Mouse (Mus musculus): ENCODE data around the gene Uck1.

Uck1 gene

DNA sequence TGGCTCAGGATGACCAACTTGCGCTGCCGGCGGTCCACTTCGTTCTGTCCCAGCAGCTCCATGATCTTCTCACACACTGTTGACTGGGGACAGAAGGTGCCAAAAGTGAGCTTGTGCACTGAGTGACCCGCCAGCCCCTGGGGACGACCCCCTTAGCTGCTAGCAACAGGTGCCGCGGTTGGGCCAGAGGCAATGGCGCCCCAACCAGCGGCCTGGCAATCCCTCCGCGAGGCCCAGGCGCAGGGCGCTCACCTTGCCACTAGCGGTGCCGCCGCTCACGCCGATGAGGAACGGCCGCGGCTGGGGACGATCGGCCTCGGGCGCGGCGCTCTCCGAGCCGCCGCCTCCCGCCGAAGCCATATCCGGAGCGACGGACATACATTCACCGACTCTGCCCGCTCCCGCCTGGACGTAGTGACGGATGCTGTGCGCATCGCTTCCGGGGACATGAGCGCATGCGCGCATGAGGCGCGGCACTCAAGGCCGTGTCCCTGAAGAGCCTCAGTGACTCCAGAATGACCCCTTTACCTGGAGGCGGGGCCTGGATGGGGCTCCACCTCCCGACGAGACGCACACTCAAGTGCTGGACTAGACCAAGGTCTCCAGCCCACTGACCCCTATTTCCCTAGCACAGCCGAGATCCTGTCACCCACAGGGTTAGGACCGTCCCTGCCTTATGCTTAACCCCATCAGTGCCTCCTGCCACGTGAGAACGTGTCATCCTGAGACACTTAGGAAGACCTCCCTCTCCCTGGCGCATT lies at the start of gene Uck1:
Gene Uck1, minus strand, starts transcription at position 503 of the 761 bp plus-strand sequence.
- TF ChIP-seq GATA4 (IDR thresholded peaks at IDR 0.05; ENCODE audit: insufficient replicate concordance, low read length): no peak

- TF ChIP-seq GATA4 (IDR thresholded peaks at IDR 0.05; ENCODE audit: insufficient replicate concordance, low read length): no peak
Measured at GRCm38 (mm10) chr2:32308870-32309568, 49.1 kb upstream of the Uck1 start.

- TF ChIP-seq GATA4 (IDR thresholded peaks at IDR 0.05; ENCODE audit: insufficient replicate concordance, low read length): no peak
Measured at GRCm38 (mm10) chr2:32307941-32308760, 48.2 kb upstream of the Uck1 start.

DNA sequence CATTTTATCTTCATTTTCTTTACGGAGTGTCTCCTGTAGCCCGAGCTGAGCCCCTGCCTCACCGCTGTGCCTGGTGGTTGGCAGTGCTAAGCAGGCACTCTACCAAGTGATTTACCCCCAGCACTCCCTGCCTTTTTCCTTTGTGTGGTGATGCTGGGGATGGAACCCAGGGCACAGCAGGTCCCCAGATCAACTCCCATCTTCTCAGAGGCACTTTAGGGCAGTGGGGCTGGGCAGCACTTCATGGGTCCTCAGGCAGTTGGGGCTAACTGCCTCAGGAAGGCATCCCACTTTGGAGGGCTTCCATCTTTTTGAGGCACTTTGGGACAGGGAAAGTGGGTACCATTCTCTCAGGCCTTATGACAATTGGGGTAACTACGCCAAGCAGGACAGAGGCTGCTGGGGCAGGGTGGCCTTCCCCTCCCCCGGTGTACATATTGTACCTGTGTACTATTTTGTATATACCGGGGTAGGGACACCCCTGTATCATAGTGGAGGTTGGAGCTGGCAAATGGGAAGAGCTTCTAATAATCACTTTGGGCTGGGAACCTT lies 47.4 kb upstream of the Uck1 start:
- TF ChIP-seq GATA4 (IDR thresholded peaks at IDR 0.05; ENCODE audit: insufficient replicate concordance, low read length): no peak

DNA sequence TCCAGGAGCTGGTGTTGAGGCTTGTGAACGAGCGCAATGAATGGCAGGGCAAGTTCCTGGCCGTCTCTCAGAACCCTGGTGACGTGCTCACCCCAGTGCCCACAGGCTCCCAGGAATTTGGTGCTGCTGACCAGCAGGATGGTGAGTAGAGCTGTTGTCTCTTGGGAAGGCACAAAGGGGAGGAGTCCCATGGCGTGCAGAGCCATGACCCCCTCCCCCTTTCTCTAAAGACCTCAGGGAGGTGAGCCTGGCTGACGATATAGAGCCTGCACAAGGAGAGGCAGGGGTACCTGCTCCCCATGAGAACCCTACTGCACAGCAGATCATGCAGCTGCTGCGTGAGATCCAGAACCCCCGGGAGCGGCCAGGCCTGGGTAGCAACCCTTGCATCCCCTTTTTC lies 46.2 kb upstream of the Uck1 start:
- TF ChIP-seq GATA4 (IDR thresholded peaks at IDR 0.05; ENCODE audit: insufficient replicate concordance, low read length): no peak

DNA sequence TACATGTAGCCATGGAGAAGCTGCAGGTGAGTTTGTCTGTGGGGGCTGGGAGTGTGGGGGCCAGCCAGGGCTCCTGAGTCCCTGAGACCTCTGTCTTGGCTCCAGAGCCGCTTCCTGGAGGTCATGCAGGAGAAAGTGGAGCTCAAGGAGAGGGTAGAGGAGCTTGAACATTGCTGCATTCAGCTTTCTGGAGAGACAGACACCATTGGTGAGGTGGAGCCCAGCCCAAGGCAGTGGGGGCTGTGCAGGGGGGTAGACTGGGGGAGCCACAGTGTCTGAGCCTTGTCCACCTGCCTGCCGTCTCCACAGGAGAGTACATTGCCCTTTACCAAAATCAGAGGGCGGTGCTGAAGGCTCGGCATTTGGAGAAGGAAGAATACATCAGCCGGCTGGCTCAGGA lies 45.7 kb upstream of the Uck1 start:
- TF ChIP-seq GATA4 (IDR thresholded peaks at IDR 0.05; ENCODE audit: insufficient replicate concordance, low read length): no peak

- no peak for TF ChIP-seq GATA4 (IDR thresholded peaks at IDR 0.05; ENCODE audit: insufficient replicate concordance, low read length)
Measured at GRCm38 (mm10) chr2:32304145-32304832, 44.3 kb upstream of the Uck1 start.

DNA sequence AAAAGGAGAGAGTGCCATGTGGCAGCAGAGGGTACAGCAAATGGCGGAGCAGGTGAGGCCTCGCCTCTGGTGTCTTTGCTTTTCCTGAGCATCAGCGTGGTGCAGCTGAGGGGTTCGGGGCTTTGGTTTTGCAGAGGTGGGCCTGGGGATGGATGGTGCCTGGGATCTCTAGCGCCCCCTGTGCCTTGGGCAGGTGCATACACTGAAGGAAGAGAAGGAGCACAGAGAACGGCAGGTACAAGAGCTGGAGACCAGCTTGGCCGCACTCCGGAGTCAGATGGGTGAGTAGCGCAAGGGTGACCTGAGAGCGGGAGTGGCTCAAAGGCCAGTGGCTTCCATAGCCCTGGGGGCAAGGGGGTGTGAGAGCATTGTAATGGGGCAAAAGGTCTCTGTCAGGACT lies 43.0 kb upstream of the Uck1 start:
- TF ChIP-seq GATA4 (IDR thresholded peaks at IDR 0.05; ENCODE audit: insufficient replicate concordance, low read length): no peak

DNA sequence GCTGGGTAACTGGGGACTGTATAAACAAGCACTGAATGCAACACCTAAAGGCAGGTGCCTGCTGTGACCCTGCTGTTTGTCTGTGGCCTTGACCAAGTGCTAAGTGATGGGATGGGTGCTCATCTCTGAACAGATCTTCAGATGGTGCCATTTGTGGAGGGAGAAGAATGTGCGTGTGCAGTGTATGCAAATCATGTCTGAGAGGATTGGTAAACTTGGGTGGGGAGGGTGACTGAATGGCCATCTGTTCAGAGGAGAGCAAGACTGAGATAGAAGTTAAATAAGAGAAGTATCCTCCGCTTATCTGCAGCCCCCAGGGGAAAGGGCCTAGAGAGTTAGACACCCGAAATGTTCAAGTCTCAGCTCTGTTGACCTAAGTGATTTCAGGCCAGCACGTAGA lies 39.5 kb upstream of the Uck1 start:
- no peak for TF ChIP-seq GATA4 (IDR thresholded peaks at IDR 0.05; ENCODE audit: insufficient replicate concordance, low read length)

GRCm38 (mm10) chr2:32295285-32295684 lies 35.3 kb upstream of the Uck1 start:
- no peak for TF ChIP-seq GATA4 (IDR thresholded peaks at IDR 0.05; ENCODE audit: insufficient replicate concordance, low read length)

GRCm38 (mm10) chr2:32294348-32294747 lies 34.4 kb upstream of the Uck1 start:
- TF ChIP-seq GATA4 (IDR thresholded peaks at IDR 0.05; ENCODE audit: insufficient replicate concordance, low read length): no peak

GRCm38 (mm10) chr2:32289578-32289977 lies 29.6 kb upstream of the Uck1 start:
- TF ChIP-seq GATA4 (IDR thresholded peaks at IDR 0.05; ENCODE audit: insufficient replicate concordance, low read length): no peak

GRCm38 (mm10) chr2:32288371-32288931 lies 28.5 kb upstream of the Uck1 start:
- TF ChIP-seq GATA4 (IDR thresholded peaks at IDR 0.05; ENCODE audit: insufficient replicate concordance, low read length): no peak

- TF ChIP-seq GATA4 (IDR thresholded peaks at IDR 0.05; ENCODE audit: insufficient replicate concordance, low read length): no peak
Measured at GRCm38 (mm10) chr2:32287923-32288367, 28.0 kb upstream of the Uck1 start, which contains the start of gene Swi5. Gene Swi5, minus strand, starts transcription at chr2:32288075.
